Mouse (Mus musculus) ovary, postnatal 10 days (tissue): ENCODE results near the gene Vil1.

ENCODE experiments used
- DNase-seq: peaks from one replicate; pipeline ENCODE4 v3.0.0; 2022; ENCODE audit warnings: low spot score

Gene Vil1

GRCm38 (mm10) chr1:74415143-74415542 is 6.0 kb downstream of the Vil1 start:
- DNase-seq = no peak

GRCm38 (mm10) chr1:74418747-74419439 is 9.7 kb downstream of the Vil1 start:
- DNase-seq = no peak

DNA sequence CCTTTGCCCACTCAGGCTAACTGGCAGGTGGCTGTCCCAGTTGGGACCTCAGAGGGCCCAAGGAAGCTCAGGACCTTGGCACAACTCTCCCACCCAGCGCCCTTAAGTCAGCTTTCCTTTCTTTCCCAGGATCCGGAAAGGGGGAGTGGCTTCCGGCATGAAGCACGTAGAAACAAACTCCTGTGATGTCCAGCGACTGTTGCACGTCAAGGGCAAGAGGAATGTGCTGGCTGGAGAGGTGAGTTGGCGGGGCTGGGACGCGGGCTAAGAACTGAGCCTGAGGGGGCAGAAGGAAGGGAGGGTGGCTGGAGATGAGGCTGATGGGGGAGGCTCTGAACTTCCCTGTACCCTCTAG is 10.2 kb downstream of the Vil1 start:
- DNase-seq = no peak

GRCm38 (mm10) chr1:74423147-74423546 is 14.0 kb downstream of the Vil1 start:
- no peak for DNase-seq

DNA sequence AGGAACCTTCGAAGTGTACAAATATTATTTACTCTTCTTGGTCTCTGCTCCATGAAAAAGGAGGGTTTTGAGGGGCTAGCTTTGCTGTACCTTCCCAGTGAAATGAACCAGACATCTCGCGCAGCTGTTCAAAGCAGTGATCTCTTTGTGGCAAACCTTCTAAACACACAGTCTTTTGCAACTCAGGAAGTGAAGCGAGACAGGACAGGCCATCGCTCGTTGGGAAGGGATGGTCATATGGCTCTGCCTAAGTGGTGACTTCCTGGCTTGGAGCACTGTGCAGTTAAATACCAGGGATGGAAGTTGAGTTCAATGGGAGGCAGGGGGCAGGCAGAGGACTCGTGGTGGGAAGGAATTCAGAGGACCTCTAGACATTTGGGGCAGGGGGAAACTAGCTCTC is 16.7 kb downstream of the Vil1 start:
- no peak for DNase-seq

- DNase-seq = no peak
Measured at GRCm38 (mm10) chr1:74433220-74433619, 24.0 kb downstream of the Vil1 start.

DNA sequence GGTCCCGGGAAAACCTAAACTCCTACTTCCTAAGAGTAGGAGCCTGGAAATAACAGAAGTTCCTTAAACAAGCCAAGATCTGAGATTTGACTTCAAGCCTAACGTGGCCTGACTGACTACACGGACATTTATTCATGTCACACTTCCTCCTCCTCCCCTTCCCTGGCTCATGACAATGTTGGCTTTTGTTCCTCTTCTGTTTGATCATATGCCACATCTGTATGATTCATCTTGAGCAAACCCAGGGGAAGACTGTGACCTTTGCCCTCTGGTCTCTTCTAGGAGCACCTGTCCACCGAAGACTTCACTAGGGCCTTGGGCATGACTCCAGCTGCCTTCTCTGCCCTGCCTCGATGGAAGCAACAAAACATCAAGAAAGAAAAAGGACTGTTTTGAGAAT is 25.4 kb downstream of the Vil1 start:
- no peak for DNase-seq

GRCm38 (mm10) chr1:74435563-74435962 is 26.4 kb downstream of the Vil1 start:
- DNase-seq = no peak

DNA sequence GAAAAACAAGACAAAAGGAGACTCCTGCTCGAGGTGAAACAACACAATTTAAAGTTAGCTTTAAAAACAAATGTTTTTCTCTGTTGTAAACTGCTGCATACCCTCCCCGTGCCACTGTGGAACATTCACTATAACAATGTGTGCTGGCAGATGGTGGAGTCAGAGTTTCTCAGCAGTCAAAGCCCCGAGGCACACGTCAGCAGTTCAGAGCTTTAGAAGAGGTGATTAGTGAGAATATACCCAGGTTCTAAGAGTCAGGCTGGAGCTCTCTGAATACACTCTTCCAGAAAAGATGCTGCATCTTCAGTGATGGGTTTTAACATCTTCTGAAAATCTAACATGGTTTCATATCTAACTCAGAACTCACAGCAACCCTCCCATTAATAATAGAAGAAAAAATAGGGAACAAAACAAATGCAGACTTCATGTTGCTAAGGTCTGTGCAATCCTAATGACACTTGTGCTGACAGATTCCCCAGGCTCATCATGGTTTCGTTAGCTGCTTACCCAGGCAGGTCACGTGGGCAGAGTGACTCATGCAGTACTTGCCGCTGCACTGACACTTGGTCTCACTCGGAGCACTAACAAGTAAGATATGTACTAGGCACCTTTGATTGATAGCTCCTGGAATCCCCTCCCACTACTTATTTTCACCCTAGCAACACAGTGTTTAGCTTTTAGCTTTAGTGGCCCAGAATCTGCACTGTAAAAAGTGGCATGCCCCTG is 28.7 kb downstream of the Vil1 start:
- DNase-seq = no peak

- DNase-seq = no peak
Measured at GRCm38 (mm10) chr1:74439166-74439876, 30.1 kb downstream of the Vil1 start.

- no peak for DNase-seq
Measured at GRCm38 (mm10) chr1:74444538-74444937, 35.4 kb downstream of the Vil1 start.

- DNase-seq = no peak
Measured at GRCm38 (mm10) chr1:74452611-74453045, 43.5 kb downstream of the Vil1 start.

- no peak for DNase-seq
Measured at GRCm38 (mm10) chr1:74460273-74460672, 51.1 kb downstream of the Vil1 start.
